Mouse (Mus musculus) E14TG2a.4 (cell line): ENCODE measurements around the gene Rtp3.

Experiments used
- CTCF ChIP-seq: conservative IDR thresholded peaks from 2 replicates; pipeline ENCODE4 v1.5.1; 2014; ENCODE audit warnings: low read length
- NANOG ChIP-seq: IDR thresholded peaks from 2 replicates; pipeline ENCODE4 v1.6.1; 2014; ENCODE audit warnings: borderline replicate concordance, low read length, mixed read lengths
- POU5F1 ChIP-seq: IDR thresholded peaks from 2 replicates; pipeline ENCODE4 v1.6.1; 2014; ENCODE audit warnings: low read length, borderline replicate concordance

DNA sequence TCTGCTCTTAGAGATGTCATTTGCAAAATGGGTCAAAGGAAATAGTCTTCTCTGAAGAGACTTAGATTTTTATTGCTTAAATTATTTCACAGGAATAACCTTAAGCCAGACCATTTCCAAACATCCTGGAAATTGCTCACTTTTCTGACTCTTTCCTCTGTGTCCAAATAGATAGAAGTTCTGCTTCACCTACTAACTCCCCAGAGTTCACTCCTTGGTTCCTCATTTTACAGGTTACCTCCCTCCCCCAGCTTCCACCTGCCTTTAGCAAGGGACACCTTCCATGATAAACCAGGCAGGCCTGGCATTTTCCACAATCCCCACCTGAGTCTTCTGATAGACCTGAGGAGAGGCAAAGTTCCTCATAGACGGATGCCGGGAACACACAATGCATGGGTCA, 16.2 kb upstream of the Rtp3 start:
- TF ChIP-seq NANOG: no peak
- TF ChIP-seq CTCF: no peak
- no peak for TF ChIP-seq POU5F1
